Mouse (Mus musculus) forebrain, embryonic 13.5 days (tissue): ENCODE measurements at regions not wholly inside any gene's neighbourhood (a gene's known extent, or its start where the extent isn't known, plus 50 kb on each side); places are given as distances from the start of the nearest gene placed in this dataset.

Source experiments
- ATAC-seq: fragments of 200-750 bp; cut with Nextera tagmentation; 2 replicates; pipeline ENCODE4 v1.8.0; 2017
- H3K27ac ChIP-seq: fragments of 300-500 bp; sonication (generic); 2 replicates; pipeline ENCODE4 v1.5.1; 2015; ENCODE audit warnings: inconsistent platforms, mild to moderate bottlenecking, moderate library complexity
- H3K27me3 ChIP-seq: fragments of 300-500 bp; sonication (generic); 2 replicates; pipeline ENCODE4 v1.6.1; 2015; ENCODE audit warnings: mild to moderate bottlenecking, inconsistent platforms
- H3K36me3 ChIP-seq: fragments of 300-500 bp; sonication (generic); 2 replicates; pipeline ENCODE4 v1.6.1; 2015; ENCODE audit warnings: mild to moderate bottlenecking, inconsistent platforms; ENCODE audit not compliant: poor library complexity, severe bottlenecking
- H3K4me1 ChIP-seq: fragments of 300-500 bp; sonication (generic); 2 replicates; pipeline ENCODE4 v1.6.1; 2015; ENCODE audit warnings: inconsistent platforms
- H3K4me2 ChIP-seq: fragments of 300-500 bp; sonication (generic); 2 replicates; pipeline ENCODE4 v1.6.1; 2015; ENCODE audit warnings: inconsistent platforms, mild to moderate bottlenecking, moderate library complexity
- H3K4me3 ChIP-seq: fragments of 300-500 bp; sonication (generic); 2 replicates; pipeline ENCODE4 v1.5.1; 2015; ENCODE audit warnings: mild to moderate bottlenecking, inconsistent platforms
- H3K9ac ChIP-seq: fragments of 300-500 bp; sonication (generic); 2 replicates; pipeline ENCODE4 v1.6.1; 2015; ENCODE audit warnings: mild to moderate bottlenecking, inconsistent platforms
- H3K9me3 ChIP-seq: fragments of 300-500 bp; sonication (generic); replicated peaks from 2 replicates; pipeline ENCODE4 v1.6.1; 2016; ENCODE audit warnings: inconsistent platforms
- WGBS: fragments of 180-500 bp; shearing (Covaris S2); methylation state at CpG from one replicate; pipeline ENCODE4 v1.1.7; 2015; 5-methylcytosine and 5-hydroxymethylcytosine counted together

DNA sequence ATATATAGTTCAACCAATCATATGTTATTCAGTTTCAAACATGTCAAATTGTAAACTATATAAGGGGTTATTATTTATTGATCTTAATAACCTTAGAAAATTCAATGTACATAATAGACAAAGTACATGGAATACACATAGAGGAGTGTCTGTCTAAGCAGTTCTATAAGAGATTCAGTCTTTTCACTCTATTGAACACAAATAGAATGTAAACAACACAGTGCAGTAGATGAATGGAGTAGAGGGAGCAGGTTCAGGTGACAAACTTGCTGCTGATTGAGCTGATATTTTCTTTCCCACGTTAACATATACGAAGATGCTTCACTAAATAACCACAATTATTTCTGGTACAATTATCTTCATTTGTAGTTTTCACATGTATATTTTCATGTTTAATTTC, 1098.6 kb upstream of the Foxg1 start:
- no peak overlapping the region for H3K27ac ChIP-seq
- no peak overlapping the region for H3K9ac ChIP-seq
- no peaks in the 10 kb centered on the region for H3K9me3 ChIP-seq
- no peaks in the 10 kb centered on the region for H3K27me3 ChIP-seq
- peaks cover 3% of the 10 kb centered on the region; the same call in 1 of the 2 replicates for H3K4me1 ChIP-seq
- H3K4me3 ChIP-seq: no peak overlapping the region
- WGBS: 52% methylated on average over 2 of the region's 2 CpGs
- peak; percentile 41; the same call in 1 of the 2 replicates for ATAC-seq
- no peak overlapping the region for H3K4me2 ChIP-seq
- H3K36me3 ChIP-seq: no peaks in the 10 kb centered on the region

DNA sequence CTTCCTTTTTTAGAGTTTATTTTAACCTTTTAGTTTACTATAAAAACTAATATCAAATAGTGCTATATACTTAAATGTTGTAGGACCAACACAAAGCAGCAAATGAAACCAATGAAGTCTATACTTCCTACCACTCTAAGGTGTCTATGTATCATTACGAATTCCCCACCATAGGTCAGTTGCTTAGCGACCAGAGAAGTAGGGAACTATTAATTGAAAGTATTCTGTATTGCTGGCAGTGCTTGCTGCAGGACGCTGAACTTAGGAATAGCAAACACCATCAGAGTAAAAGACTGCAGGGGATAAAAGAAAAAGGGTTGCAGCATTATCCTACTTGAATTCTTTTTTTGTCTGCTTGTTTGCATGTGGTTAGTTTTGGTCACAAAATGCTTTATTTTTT, 1098.1 kb upstream of the Foxg1 start:
- peak; percentile 91 for ATAC-seq
- no peak overlapping the region for H3K4me2 ChIP-seq
- H3K9ac ChIP-seq: no peak overlapping the region
- WGBS: 12% methylated on average over 3 of the region's 3 CpGs
- H3K27ac ChIP-seq: no peak overlapping the region
- no peaks in the 10 kb centered on the region for H3K36me3 ChIP-seq
- H3K27me3 ChIP-seq: no peaks in the 10 kb centered on the region
- H3K9me3 ChIP-seq: no peaks in the 10 kb centered on the region
- H3K4me3 ChIP-seq: no peak overlapping the region
- H3K4me1 ChIP-seq: peaks cover 3% of the 10 kb centered on the region; the same call in 1 of the 2 replicates

DNA sequence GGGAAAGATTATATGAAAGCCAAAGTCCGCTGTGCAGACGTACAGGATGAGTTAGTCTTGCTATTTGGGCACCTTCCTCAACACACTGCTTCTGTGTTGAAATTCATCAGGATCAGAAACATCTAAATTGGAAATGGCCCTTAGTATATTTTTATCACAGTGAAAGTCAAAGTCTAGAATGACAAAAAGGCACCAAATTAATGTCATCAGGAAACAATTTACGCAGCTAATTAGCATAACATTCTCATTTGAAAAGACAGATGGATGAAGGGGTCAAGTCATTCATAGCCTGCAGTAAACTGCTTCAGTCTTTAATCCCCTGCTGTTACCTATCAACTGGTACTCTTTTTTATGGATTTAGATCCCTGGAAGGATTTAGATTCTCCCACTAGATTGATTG, 1092.3 kb upstream of the Foxg1 start:
- Histone ChIP-seq H3K4me3 (no peak overlapping the region), H3K9ac (no peak overlapping the region), H3K27ac (no peak overlapping the region), H3K4me1 (0 out of 2 replicates have a peak, but pooled peaks cover 3% of the 10 kb centered on the region), H3K4me2 (no peak overlapping the region), H3K9me3 (no peaks in the 10 kb centered on the region), H3K27me3 (no peaks in the 10 kb centered on the region), H3K36me3 (no peaks in the 10 kb centered on the region)
- 44% methylated on average over 3 of the region's 3 CpGs for WGBS
- no peak for ATAC-seq
